Comparison of ENCODE assay signal across 9 mouse cellular contexts in genomic region chr5:123013599-123014315, GRCm38 (mm10). TPM values are rescaled to one million over a fixed set of nuclear protein-coding genes. Genes with fewer than 3 reads are reported as not detected.
A peak's percentile ranks its signal among the peaks of the same experiment; 100 is the strongest.
DNase-seq lines count a peak whose midpoint lies in the region; ATAC-seq lines count a peak whose summit lies in the region.
"Had no signal": no experiment of that assay in that cellular context is flagged by ENCODE, and none has a peak within 500 bp of the region (broad histone marks: within the 10 kb centered on the region; RNA-seq: fewer than 3 reads in every experiment).

No protein-coding gene starts in this region.

- peak; percentile 95 for DNase-seq in midbrain, embryonic 11.5 days (ENCODE audit: low spot score, missing footprints)
- DNase-seq in brain, adult 2 months (ENCODE audit: low read depth, low spot score), result peak; percentile 92
- DNase-seq in induced T-regulatory cell, adult 2 months (ENCODE audit: low read depth), result peak; percentile 89
- peak; percentile 76 for DNase-seq in limb, embryonic 11.5 days (ENCODE audit: low spot score)
- DNase-seq in natural killer cell, adult 2 months (ENCODE audit: low spot score in 2 of 2), result peak; percentile 61 to 72
- peak; percentile 64 for DNase-seq in testis, postnatal 14 days (ENCODE audit: low spot score)

- no peak overlapping the region for H3K4me3 ChIP-seq in midbrain, embryonic 11.5 days (ENCODE audit: low read depth, low read length)
- no peak overlapping the region for H3K4me3 ChIP-seq in midbrain, embryonic 13.5 days (replicated peaks)
- no peak overlapping the region for H3K4me3 ChIP-seq in limb, embryonic 11.5 days (ENCODE audit: low read depth, low read length)

- H3K36me3 ChIP-seq in midbrain, embryonic 11.5 days (ENCODE audit: control insufficient read depth, insufficient read depth, low read length), result no peaks in the 10 kb centered on the region
- no peaks in the 10 kb centered on the region for H3K36me3 ChIP-seq in midbrain, embryonic 13.5 days
- H3K36me3 ChIP-seq in limb, embryonic 11.5 days (ENCODE audit: control insufficient read depth, insufficient read depth, low read length), result no peaks in the 10 kb centered on the region
- H3K36me3 ChIP-seq: neural tube, embryonic 13.5 days had no signal

- H3K27ac ChIP-seq in midbrain, embryonic 11.5 days (ENCODE audit: low read depth, low read length), result no peak overlapping the region
- H3K27ac ChIP-seq in midbrain, embryonic 13.5 days, result no peak overlapping the region
- no peak overlapping the region for H3K27ac ChIP-seq in limb, embryonic 11.5 days (replicated peaks; ENCODE audit: low read depth, low read length)

- no peak overlapping the region for H3K4me2 ChIP-seq in midbrain, embryonic 11.5 days
- no peak overlapping the region for H3K4me2 ChIP-seq in midbrain, embryonic 13.5 days (replicated peaks)
- H3K4me2 ChIP-seq in limb, embryonic 11.5 days (ENCODE audit: low read depth, severe bottlenecking), result no peak overlapping the region

- no peaks in the 10 kb centered on the region for H3K27me3 ChIP-seq in midbrain, embryonic 11.5 days (ENCODE audit: control insufficient read depth, insufficient read depth, low read length)
- H3K27me3 ChIP-seq in midbrain, embryonic 13.5 days, result no peaks in the 10 kb centered on the region
- no peaks in the 10 kb centered on the region for H3K27me3 ChIP-seq in limb, embryonic 11.5 days (ENCODE audit: control insufficient read depth, insufficient read depth, low read length)
- H3K27me3 ChIP-seq: neural tube, embryonic 13.5 days had no signal

- ATAC-seq in midbrain, embryonic 11.5 days (ENCODE audit: low FRiP score), result no peak
- ATAC-seq in midbrain, embryonic 13.5 days, result no peak
- peak; percentile 39; the same call in 1 of the 2 replicates for ATAC-seq in erythroid progenitor cell, adult 5-6 weeks (replicated peaks; ENCODE audit: low FRiP score, poor library complexity, severe bottlenecking)
- no peak for ATAC-seq in limb, embryonic 11.5 days (ENCODE audit: insufficient number of reproducible peaks, low FRiP score, low TSS enrichment, low read depth)

- peaks cover 15% of the 10 kb centered on the region for H3K4me1 ChIP-seq in midbrain, embryonic 11.5 days (ENCODE audit: control insufficient read depth, insufficient read depth, low read length)
- peaks cover 32% of the 10 kb centered on the region for H3K4me1 ChIP-seq in midbrain, embryonic 13.5 days (replicated peaks)
- H3K4me1 ChIP-seq in limb, embryonic 11.5 days (ENCODE audit: control insufficient read depth, insufficient read depth, low read length), result peaks cover 13% of the 10 kb centered on the region

- H3K9me3 ChIP-seq in midbrain, embryonic 11.5 days (ENCODE audit: control insufficient read depth, low read length), result no peaks in the 10 kb centered on the region
- no peaks in the 10 kb centered on the region for H3K9me3 ChIP-seq in midbrain, embryonic 13.5 days
- no peaks in the 10 kb centered on the region for H3K9me3 ChIP-seq in limb, embryonic 11.5 days (ENCODE audit: control insufficient read depth, low read length)
- H3K9me3 ChIP-seq: neural tube, embryonic 13.5 days had no signal

- 63% methylated on average over 9 of the region's 9 CpGs for WGBS in midbrain, embryonic 11.5 days
- 60% methylated on average over 9 of the region's 9 CpGs for WGBS in midbrain, embryonic 13.5 days
- WGBS in limb, embryonic 11.5 days, result 55% methylated on average over 9 of the region's 9 CpGs

- H3K9ac ChIP-seq in midbrain, embryonic 11.5 days (ENCODE audit: low read length), result no peak overlapping the region
- no peak overlapping the region for H3K9ac ChIP-seq in midbrain, embryonic 13.5 days (replicated peaks)
- H3K9ac ChIP-seq in limb, embryonic 11.5 days (ENCODE audit: low read length), result no peak overlapping the region

RNA-seq across cellular contexts. Expression of gene Orai1, which starts 1.1 kb away (rescaled TPM):
- polyA plus RNA-seq in midbrain, embryonic 11.5 days (2014; fragmentation: Nextera tagmentation; extraction: Ambion mirVana), result 8.2 and 10.5 TPM in 2 replicates
- polyA plus RNA-seq in midbrain, embryonic 13.5 days (2015; fragmentation: Nextera tagmentation; extraction: Ambion mirVana), result 8.6 and 10.5 TPM in 2 replicates
- total RNA-seq in erythroid progenitor cell, adult 5-6 weeks (2015; ENCODE audit: low replicate concordance), result 5.0 and 24.3 TPM in 2 replicates
- 3.5 and 4.0 TPM in 2 replicates for total RNA-seq in erythroid progenitor cell, adult 5-6 weeks (2017; ENCODE audit: low replicate concordance)
- 10.0 and 10.3 TPM in 2 replicates for polyA plus RNA-seq in limb, embryonic 11.5 days (2014; fragmentation: Nextera tagmentation; extraction: Ambion mirVana)

RNA-seq across cellular contexts. Expression of gene Kdm2b, which starts 24.1 kb away (rescaled TPM):
- polyA plus RNA-seq in midbrain, embryonic 11.5 days (2014; fragmentation: Nextera tagmentation; extraction: Ambion mirVana), result 62.4 and 62.8 TPM in 2 replicates
- 116 and 117 TPM in 2 replicates for polyA plus RNA-seq in midbrain, embryonic 13.5 days (2015; fragmentation: Nextera tagmentation; extraction: Ambion mirVana)
- total RNA-seq in erythroid progenitor cell, adult 5-6 weeks (2015; ENCODE audit: low replicate concordance), result 7.5 and 13.0 TPM in 2 replicates
- total RNA-seq in erythroid progenitor cell, adult 5-6 weeks (2017; ENCODE audit: low replicate concordance), result 13.0 and 14.9 TPM in 2 replicates
- polyA plus RNA-seq in limb, embryonic 11.5 days (2014; fragmentation: Nextera tagmentation; extraction: Ambion mirVana), result 67.2 and 79.4 TPM in 2 replicates

RNA-seq across cellular contexts. Expression of gene Morn3, which starts 33.1 kb away (rescaled TPM):
- polyA plus RNA-seq in midbrain, embryonic 11.5 days (2014; fragmentation: Nextera tagmentation; extraction: Ambion mirVana), result not detected in 2 replicates
- 0.32 TPM in 1 of 2 replicates, not detected in the other for polyA plus RNA-seq in midbrain, embryonic 13.5 days (2015; fragmentation: Nextera tagmentation; extraction: Ambion mirVana)
- not detected in 2 replicates for total RNA-seq in erythroid progenitor cell, adult 5-6 weeks (2015; ENCODE audit: low replicate concordance)
- not detected in 2 replicates for total RNA-seq in erythroid progenitor cell, adult 5-6 weeks (2017; ENCODE audit: low replicate concordance)
- polyA plus RNA-seq in limb, embryonic 11.5 days (2014; fragmentation: Nextera tagmentation; extraction: Ambion mirVana), result 0.64 TPM in 1 of 2 replicates, not detected in the other

RNA-seq across cellular contexts. Expression of gene Tmem120b, which starts 54.5 kb away (rescaled TPM):
- polyA plus RNA-seq in midbrain, embryonic 11.5 days (2014; fragmentation: Nextera tagmentation; extraction: Ambion mirVana), result 7.6 and 7.9 TPM in 2 replicates
- 12.8 and 14.6 TPM in 2 replicates for polyA plus RNA-seq in midbrain, embryonic 13.5 days (2015; fragmentation: Nextera tagmentation; extraction: Ambion mirVana)
- total RNA-seq in erythroid progenitor cell, adult 5-6 weeks (2015; ENCODE audit: low replicate concordance), result 85.5 and 100 TPM in 2 replicates
- total RNA-seq in erythroid progenitor cell, adult 5-6 weeks (2017; ENCODE audit: low replicate concordance), result 86.8 and 118 TPM in 2 replicates
- 9.3 and 11.3 TPM in 2 replicates for polyA plus RNA-seq in limb, embryonic 11.5 days (2014; fragmentation: Nextera tagmentation; extraction: Ambion mirVana)
